Mouse (Mus musculus) layer of hippocampus, adult 11-12 months (tissue): ENCODE data around the gene Pecr.
A peak's percentile ranks its signal among the peaks of the same experiment; 100 is the strongest.

Experiments used
- DNase-seq: peaks from one replicate; pipeline ENCODE4 v3.0.0; 2022; ENCODE audit warnings: low spot score

The Pecr gene

DNA sequence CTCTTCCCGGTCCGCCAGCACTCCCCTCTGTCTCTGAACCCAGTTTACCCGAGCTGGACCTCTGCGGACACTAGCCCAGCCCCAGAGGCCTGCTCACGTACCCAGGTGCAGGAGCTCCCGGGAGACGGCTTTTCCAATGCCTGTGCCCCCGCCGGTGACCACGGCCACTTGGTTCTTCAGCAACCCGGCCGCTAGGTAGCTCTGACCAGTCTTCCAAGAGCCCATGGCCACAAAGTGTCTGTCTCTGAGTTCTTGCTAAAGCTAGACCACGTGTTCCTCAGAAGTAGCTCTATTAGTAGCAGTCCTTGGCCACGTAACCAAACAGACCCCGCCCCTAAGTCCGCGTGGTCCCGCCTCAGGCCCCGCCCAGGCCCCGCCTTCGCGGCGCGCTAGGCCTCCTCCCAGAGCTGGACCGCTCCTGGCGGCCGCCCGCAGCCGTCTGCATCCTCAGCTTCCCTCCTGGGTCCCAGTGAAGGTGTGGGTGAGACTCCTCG is at the start of gene Pecr, which contains the start of gene Tmem169:
TSS of gene Pecr (minus strand) at position 323 of the 494 bp plus-strand sequence.
TSS of gene Tmem169 (plus strand) at position 378 of the 494 bp plus-strand sequence.
- DNase-seq, result peak; percentile 94

DNA sequence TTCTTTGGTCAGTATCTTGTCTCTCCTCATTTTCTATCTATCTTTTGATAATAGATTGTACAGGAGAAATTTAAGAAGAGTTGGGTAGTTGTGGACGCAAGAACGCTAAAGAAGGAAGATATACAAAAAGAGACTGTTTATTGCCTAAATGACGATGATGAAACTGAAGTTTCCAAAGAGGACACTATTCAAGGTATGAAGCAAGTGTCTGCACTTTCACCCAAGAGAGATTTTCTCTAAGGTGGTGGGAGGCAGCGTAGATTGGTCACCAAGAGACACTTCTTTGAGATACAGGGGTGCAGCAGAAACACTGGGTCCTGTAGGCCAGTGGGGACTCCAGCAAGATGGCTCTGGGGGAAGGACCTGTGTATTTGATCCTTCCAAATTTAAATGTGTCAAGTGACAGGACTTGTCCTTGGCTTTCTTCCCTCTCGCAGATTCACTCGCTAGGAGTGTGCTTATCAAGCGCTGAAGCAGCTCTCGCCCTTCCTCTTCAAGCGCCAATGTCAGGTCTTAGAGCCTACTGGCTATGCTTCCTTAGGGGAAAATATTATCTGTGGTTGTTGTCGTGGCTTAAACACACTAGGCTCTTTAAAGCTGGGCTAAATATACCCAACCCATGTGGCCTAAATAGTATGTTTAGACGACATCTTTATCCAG is 42.2 kb upstream of the Pecr start:
- DNase-seq, result no peak

DNA sequence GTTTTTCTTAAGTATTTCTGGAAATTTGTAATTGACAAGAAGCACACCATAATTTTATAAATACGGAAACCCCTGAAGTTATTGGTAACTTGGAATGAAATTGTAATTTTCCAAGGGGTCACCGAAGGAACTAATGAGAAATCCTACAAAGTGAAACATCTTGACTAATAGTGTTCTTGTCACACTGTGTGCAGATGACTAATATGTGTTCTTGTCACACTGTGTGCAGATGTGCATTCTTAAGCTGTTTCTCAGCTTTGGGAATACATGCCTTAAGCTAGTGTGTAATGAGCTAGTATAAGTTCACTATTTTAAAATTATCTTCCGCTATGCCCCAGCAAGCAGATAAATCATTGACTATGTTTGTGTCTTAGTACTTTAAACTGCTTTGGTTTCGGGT is 39.1 kb upstream of the Pecr start:
- DNase-seq, result no peak

DNA sequence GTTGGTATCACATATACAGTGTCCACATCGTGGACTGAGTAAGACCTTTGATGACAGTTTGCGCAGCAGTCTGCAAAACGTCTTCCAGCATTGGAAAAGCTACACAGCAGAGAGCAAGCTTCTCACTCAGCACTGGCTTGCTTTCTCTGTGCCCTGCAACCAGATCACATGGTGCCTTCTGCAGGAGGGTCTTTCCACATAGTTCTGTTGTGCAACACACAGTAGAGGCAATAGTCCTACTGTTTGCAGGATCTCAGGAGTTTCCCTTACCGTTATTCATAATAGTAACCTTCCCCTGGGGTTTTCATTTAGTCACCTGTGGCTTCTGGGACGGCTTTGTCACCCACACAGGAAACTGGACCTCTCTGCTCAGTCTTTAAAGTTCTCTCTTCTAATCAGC is 36.6 kb upstream of the Pecr start:
- DNase-seq, result no peak

DNA sequence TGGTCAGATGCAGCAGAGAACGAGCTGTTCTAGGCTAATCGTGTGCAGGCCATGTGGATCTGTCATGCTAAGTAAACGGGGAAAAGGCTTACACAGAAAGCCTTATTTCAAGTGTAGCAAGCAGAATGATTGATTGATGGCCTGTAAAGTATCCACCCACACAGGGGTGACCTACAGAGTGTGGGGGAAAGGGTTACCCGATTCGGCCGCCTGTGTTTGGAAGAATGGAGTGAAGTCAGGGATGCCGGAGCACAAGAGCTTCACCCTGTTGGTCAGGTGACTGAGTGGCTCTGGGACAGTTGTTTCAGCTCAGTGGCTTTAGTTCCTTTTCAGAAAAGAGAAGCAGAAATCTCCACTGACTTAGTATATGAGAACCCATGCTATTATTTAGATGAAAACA is 32.8 kb upstream of the Pecr start:
- no peak for DNase-seq

DNA sequence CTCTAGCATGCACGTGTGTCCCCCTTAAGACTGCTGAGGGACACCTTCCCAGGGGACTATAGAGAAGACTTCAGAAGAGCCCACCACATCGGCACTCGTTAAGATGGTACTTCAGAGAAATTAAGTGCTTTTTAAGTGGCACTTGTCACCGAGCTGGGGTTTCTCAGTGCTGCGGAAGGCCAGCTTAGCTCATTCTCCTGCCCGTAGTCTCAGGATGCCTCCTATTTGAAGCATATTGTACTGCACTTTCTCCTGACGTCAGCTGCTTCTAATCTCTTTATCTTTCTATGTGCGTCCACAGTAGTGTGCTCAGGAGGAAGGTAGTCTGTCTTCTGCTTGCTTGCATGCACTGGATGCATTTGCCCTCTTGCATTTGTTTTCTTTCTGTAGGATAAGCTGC is 32.3 kb upstream of the Pecr start:
- no peak for DNase-seq

DNA sequence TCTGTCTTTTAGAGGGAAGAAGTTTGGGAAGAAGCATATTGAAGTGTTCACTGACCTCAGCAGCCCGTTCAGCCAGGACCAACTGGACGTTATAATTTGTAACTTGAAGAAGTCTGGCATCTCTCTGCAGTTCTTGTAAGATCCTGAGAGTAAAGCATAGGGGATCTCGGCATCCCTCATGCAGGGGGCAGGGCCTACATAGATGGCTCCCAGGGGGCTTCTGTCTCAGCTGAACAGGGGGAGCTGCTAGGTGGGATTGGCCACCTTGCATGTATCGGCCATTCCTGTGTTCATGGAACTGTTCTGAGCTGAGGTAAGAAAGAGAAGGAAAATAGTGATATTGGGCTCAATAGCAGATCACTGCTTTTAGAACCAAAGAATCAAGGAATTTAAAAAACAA is 31.3 kb upstream of the Pecr start:
- no peak for DNase-seq

DNA sequence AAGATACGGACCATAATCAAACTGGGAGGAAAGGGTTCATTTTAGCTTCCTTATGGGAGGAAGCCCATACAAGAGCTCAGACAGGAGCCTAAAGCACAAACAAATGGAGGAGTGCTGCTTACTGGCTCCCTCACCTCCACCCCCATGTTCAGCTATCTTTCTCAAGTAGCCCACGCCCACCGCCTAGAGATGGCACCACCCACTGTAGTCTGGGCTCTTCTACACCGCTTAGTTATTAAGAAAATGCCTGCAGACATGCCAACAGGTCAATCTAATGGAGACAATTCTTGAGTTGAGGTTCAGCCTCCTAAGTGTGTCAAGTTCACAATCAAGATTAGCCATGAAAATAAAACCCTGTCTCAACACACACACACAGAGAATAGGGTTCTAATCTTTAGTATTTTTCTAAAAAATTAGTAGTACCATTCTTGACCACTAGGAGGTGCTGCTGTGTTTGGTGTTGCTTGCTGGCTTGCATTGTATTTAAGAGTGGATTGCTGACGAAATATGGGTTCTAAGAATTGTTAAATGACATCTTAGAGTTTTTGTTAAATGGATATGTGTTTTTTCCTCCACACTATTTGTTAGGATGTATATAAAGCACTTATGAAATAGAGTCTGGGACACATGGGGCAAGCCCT is 29.4 kb upstream of the Pecr start:
- DNase-seq, result no peak

DNA sequence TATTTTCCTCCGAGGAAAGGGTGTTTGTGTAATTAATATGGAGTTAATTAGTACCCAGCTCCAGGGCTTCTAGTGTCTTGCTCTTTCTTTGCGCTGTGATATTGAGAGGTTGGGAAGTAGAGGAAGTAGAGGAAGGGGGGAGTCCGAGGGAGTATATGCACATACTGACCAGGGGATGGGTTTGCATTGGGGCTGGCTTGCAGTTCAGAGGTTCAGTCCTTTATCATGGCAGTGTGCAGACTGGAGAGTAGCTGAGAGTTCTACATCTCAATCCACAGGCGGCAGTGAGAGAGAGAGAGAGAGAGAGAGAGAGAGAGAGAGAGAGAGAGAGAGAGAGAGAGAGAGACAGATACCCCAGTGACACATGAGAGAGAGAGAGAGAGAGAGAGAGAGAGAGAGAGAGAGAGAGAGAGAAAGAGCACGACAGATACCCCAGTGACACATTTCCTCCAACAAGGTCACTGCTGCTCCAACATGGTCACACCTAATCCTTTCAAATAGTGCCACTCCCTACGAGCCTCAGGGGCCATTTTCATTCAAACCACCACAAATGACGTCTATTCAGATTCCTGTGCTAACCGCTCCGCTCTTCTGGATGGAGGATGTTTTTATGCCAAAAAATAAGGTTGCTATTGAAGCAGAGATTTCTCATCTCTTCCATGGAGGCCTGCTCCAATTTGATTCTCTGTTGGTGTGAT is 28.7 kb upstream of the Pecr start:
- no peak for DNase-seq

DNA sequence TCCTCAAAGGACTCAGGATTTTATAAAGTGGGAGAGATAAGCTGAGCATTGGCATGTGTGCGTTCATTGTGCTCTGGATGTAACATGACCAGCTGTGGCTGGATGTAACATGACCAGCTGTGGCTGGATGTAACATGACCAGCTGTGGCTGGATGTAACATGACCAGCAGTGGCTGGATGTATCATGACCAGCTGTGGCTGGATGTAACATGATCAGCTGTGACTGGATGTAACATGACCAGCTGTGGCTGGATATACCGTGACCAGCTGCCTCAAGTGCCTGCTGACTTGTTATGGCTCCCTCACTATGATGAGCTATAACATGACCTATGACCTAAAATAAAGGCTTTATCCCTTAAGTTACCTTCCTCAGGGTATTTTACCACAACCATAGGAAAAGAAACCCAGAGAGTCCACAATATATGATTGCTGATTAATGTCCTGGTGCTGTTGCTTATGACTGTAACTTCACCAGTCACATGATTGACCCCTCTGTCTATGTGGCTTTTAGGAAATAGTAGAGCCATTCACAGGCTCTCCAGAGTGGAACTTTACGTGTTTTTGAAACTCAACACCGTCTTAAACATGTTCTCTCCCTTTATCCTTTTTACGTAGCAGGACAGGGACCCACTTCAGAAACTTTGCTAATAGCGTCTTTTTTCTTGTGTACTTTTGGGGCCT is 25.8 kb upstream of the Pecr start:
- DNase-seq, result no peak

DNA sequence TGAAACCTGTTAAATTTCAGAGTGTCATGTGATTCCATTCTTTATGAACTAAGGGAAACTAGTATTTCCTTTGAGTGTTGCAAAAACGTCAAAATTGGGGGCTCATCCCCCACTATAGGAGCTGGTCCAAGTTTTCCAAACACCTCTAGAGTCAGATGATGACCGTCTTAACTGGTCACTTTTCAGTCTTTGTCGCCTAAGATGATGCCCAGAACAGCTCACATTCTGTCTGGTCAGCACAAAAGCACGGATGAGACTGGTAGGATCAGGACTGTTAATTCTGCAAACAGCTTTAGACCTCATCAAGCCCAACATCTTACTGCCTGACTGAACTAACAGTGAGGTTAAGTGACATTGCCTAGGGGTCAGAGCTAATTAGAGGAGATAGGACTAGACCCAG is 24.8 kb upstream of the Pecr start:
- no peak for DNase-seq

DNA sequence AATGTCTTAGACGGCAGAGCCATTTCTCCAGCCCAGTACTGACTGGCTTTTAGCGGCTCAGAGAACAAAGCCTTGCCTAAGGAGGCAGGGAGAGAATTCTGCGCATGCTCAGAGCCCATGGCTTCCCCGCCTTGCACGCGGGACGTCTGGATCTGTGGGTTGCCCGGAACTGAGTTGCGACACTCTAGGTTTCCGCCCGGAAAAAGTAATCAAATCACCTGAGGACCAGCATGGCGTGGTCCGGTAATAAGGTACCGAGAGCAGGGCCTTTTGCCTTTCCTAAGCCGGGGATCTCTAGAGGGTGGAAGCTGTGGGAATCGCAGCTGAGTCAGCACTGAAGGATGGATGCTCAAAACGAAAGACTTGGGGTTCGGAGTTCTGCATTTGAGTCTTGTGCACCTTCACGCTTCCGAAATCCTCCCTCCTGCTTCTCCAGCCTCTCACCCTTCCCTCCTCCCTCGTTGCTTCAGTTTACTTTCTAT is 23.2 kb upstream of the Pecr start, which contains the start of gene Xrcc5:
TSS of gene Xrcc5 (plus strand) at position 105 of the 482 bp plus-strand sequence.
- peak; percentile 94 for DNase-seq

DNA sequence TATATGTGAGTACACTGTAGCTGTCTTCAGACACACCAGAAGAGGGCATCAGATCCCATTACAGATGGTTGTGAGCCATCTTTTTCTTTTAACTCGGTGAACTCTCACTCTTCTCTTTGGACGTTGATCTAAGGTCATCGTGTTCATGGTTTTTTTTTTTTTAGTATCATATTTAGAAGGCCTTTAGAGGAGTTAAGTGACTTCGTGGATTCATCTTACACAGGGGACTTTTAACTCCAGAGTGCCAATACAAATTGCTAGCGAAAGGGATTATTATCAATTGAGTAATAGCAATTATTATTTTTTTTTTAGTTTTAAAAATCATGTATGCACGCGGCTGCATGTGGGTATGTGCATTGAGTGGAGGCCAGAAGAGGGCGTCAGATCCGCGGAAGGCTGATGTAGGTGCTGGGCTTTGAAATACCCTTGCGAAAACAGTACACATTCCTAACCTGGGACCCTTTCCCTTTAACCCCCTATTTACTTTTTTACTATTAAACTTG is 22.6 kb upstream of the Pecr start:
- DNase-seq, result peak; percentile 61

DNA sequence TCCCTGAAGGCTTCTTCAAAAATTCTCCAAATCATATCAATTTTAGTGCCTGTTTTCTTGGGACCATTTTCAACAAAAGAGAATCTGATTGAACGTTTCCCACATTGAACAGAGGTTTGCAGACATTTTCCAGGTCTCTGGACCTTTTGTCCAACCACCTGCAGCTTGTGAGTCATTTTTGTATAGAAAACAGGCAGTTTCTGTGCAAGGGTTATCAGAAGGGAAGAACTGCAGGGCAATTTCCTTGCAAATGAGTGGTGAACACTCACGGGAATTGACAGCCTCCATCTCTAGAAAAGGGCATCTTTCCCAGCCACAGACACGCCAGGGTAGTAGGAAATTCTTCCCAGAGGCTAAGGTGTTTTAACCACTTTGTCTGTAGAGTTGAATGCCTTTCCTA is 22.1 kb upstream of the Pecr start:
- no peak for DNase-seq

DNA sequence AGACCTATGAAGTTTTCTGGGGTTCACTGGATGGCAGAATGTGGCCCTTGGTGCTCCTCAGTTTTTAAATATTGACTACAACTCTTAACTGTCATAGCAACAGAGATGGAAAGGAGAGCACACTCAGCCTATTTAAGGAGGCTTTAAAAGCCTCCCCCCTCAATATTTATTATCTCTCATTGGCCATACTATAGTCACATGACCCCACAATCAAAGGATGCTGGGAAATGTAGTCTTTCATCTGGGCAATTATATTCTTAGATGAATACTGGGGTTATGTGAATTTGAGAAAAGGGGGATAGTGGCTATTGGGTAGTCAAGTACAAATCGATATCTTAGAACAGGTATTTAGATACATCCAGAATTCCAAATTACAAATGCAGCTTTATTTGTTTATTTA is 17.7 kb upstream of the Pecr start:
- no peak for DNase-seq

DNA sequence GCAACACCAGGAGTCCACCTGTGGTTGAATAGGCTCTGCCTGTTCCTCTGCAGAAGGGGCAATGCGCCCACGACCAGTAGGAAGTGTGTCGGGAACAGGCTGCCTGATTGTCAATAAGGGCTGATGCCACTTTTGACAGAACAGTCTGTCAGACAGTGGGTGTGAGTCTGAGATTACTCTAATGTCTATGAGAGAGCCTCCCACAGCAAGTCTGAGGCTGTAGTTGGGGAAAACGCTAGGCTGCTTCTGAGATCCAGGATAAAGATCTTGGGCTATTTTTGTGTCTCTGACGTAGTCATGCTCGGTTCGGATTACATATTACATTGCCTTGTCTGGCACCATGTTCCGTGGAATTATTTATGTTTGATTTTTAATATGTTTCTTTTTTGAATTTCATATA is 11.6 kb upstream of the Pecr start:
- DNase-seq, result no peak

DNA sequence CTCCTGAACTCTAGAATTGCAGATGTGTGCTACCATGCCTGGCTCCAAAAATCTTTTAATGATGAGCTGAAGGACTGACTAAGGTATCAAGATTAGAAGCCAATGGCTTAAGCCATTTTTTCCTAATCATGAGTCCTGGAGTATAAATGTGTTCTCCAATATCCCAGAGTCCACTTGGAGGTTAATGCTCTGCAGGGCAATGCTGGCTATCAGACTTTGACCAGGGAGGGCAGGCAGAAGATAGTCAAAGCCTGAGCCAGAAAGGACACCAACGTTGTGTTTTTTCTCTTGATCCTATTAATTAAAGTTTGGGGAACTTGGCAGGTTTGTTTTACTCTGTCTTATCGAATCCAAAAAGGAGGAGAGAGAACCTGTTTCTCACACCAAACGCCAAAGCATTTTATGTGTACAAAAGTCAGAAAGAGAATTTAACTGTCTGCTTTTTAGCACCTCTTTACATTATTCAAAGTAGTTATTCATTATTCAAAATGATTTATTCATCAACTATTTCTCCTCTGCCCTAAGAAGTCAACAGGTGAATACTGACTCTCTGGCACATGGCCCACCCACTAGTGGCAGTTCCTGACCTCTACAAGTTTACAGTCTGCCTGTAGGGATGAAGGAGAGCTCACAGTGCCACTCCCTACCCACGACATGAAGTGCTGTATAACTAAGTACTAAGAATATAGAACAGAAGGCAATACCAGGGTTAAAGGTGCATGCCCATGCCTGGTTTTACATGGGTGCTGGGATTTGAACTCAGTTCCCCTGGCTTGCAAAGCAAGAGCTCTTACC is 10.0 kb upstream of the Pecr start:
- DNase-seq, result no peak

DNA sequence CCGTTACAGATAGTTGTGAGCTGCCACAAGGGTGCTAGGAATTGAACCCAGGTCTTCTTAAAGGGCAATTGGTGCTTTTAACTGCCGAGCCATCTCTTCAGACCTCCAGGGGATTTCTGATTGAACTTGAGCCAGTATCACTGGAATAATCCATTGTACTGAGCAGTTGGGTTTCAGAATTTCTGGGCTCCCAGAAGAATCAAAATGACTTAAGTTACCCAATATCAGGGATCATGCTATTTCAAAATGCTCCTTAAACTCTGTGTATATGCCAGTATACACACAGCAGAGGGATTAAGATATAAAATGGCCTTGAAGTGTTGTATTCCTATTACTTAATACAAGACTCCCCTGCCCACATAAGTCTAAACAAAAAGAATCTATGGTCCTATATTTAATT is 7.8 kb upstream of the Pecr start:
- DNase-seq, result no peak

DNA sequence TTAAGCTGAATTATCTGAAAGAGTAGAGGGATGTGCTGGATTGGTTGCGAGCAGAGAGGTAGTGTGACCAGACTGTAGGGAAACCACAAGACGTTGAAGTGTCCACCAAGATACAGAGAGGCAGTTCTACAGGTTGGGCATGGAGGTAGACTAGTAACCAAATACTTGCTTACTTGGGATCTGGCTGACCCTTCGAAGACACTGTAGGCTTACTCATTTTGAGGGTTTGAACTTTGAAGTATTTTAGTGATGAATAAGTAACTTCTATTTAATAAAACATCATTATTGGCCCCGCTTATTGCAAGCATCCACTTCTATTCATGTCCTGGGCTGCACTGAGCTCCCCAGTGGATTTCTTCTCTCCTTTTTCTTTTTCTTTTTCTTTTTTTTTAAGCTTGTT is 7.3 kb upstream of the Pecr start:
- no peak for DNase-seq

DNA sequence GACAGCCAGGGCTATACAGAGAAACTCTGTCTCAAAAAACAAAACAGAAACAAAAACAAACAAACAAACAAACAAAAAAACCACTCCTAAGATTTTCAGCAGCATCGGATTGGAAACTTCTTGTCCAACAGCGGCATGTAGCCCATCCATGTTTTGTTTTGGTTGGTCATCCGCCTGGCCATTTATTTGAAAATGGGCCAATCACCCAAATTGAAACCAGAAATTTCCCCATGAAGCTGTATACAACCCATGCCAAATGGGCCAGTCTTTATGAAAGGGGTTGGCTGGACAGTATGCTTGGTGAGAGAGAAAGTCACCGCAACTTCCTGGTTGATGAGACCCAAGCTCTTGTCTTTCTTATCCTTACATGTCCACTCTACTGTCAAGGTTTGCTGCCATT is 6.8 kb upstream of the Pecr start:
- DNase-seq, result no peak

DNA sequence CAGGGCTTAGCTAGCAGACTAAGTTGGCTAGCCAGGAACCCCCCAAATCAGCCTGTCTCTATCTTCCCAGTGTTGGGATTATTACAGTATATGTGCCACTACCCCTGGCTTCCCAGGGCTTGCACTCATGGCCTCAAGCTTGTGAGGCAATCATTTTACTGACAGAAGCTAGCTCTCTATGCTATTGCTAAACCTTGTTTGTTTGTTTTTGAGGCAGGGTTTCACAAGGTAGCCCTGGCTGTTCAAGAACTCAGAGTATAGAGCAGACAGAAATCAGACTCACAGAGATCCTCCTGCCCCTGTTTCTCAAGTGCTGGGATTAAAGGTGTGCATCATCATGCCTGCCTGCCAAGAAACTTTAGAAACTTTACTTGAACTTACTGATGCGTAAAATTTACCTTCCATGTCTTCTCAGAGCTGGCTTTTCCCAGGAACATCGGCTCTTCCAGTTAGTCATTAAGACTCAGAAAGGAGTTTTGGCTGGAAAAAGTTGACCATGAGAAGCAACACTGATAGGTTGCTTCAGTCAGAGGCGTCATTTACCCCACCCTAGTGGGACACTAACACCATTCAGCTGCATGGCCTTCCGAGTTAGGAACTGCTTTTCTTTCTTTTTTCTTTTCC is 4.5 kb upstream of the Pecr start:
- no peak for DNase-seq
